Mouse (Mus musculus): Measurements from ENCODE around the gene Trpm6.

- no peak for TF ChIP-seq MEF2A (IDR thresholded peaks at IDR 0.05; ENCODE audit: extremely low read depth, insufficient replicate concordance, low read depth, low read length, poor library complexity, severe bottlenecking)
- TF ChIP-seq JUND (IDR thresholded peaks at IDR 0.05; ENCODE audit: low read depth, low read length), result no peak
Observed at GRCm38 (mm10) chr19:18716374-18716773, 33.4 kb upstream of the Trpm6 start.
